Mouse (Mus musculus): ENCODE measurements at regions not wholly inside any gene's neighbourhood (a gene's known extent, or its start where the extent isn't known, plus 50 kb on each side); places are given as distances from the start of the nearest gene placed in this dataset.

DNA sequence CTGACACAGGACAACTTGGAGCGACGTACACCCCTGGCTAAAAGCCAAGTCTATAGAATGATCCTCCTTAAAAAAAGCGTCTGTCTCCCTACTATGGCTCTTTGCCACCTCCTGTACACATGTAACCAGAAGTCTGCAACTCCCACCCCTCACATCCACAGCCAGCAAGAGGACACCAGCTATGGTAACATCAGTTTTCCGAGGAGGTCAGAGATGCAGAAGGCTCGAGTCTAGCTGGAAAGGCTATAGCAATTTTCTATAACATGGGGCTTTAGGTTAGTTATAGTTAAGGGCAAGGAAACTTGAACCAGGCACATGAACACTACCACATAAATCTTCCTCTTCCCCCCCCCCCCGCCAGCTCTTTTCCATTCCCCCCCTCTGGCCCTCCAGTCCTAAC, 240.2 kb downstream of the H2al1j start:
- DNase-seq (ENCODE audit: low spot score in 2 of 2) = no peak

- DNase-seq (ENCODE audit: low spot score in 2 of 2) = no peak
Measured at GRCm38 (mm10) chrX:11568262-11568661, 240.6 kb downstream of the H2al1j start.

- DNase-seq (ENCODE audit: low spot score in 2 of 2) = no peak
Measured at GRCm38 (mm10) chrX:11574354-11574753, 246.7 kb downstream of the H2al1j start.

DNA sequence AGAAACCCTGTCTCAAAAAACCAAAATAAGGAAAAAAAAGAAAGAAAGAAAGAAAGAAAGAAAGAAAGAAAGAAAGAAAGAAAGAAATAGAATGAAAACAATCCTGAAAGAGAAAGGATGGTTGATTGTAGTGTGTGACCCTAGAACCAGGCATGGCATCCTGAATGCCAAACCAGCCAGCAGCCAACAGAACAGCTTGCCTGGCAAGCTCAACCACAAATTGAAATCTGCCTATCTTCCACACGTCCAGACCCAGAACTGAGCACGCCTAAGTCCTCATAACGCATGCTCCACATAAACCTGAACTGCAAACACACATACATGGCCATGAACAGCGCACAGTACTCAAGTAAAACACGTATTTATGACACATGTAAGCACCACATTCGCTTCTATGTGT, 247.9 kb downstream of the H2al1j start:
- no peak for DNase-seq (ENCODE audit: low spot score in 2 of 2)

GRCm38 (mm10) chrX:11576287-11576686, 248.7 kb downstream of the H2al1j start:
- no peak for DNase-seq (ENCODE audit: low spot score in 2 of 2)

DNA sequence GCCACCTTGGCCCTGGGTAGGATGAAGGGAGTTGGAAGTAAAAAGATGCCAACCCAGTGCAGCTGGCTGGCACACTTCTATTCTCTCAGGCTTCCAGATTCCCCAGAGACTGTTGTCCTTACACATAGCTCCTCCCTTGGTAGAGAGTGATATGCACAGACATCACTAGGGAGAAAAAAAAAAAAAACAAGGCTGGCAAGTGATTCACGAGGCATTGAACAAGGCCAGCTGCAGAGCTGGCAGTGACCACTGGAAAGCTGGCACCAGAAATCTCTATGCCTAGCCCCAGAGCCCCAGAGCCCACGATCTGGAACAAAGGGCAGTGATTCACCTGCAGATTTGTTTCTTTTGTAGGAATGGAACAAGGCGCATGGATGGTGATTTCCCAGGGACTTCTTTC, 249.7 kb downstream of the H2al1j start:
- DNase-seq (ENCODE audit: low spot score in 2 of 2) = no peak

- DNase-seq (ENCODE audit: low spot score in 2 of 2) = no peak
Measured at GRCm38 (mm10) chrX:11585353-11585752, 257.7 kb downstream of the H2al1j start.

DNA sequence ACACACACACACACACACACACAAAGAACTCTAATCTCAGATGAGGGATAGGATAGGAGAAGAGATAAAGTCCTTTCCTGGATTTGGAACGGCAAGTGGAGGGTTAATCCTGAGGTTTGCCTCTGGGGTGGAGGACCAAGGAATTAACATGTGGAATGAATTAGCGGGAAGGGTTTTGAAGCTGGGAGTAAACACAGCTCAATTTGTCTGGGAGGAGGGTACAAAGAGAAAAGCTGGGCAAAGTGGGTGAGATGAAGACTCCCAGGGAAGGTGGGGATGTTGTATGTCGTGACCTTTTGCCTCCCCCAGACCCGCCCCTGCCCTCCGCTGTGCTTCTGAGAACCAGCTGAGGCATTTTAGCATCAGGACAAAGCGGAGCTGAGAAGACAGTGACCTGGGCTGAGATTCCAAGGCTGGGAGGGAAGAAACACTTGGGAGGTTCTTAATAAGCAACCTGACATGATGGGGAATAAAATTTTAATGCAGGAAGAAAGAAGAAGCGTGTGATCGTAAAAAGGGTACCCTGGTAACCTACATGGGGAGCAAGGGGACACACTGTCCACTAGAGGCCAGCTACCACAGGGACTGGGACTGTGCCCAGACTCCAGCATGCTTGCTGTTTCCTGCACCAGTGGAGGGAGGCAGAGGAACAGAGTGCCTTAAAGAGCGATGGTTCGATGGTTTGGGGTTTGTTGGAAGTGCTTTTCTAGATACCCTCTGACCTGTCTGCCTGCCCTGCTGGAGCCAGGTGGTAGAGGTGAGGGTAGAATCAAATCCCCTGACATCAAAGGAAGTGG, 264.0 kb downstream of the H2al1j start:
- no peak for DNase-seq (ENCODE audit: low spot score in 2 of 2)

DNA sequence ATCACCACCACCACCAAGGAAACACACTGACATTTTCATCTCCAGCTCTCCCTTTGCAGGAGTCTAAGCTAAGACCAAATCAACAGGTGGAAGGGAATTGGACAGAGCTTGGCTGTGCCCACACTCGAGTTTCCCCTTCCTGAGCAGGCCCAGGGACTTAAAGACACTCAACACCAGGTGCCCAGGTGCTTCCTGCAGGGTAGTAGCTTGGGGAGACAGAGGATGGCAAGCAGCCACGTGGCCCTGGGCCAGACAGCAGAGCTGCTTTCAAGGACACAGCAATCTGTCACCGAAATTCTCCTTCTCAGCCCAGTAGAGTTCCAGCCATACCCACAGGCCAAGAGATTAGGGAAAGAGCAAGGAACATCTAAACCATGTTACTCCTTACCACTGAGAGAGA, 266.9 kb downstream of the H2al1j start:
- DNase-seq (ENCODE audit: low spot score in 2 of 2) = no peak

DNA sequence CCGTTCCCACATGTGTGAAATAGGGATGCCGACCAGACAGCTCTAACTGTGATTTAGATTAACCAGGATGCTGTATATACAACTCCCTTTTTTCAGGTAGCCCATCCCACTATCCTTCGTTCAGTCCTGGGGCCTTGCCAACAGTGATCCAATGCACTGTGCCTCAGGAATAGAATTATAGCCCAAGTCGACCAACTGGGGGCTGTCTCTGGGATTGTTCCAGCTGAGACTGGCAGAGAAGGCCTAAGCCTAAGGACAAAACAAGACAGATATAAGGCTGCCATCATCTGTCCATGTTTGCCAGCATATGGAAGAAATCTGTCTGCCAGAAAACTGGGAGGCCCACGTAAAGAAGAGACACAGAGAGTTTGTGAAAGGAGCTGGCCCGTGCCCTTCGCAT, 269.9 kb downstream of the H2al1j start:
- peak; percentile 7 to 23 for DNase-seq (ENCODE audit: low spot score in 2 of 2)

GRCm38 (mm10) chrX:11614237-11614636, 286.6 kb downstream of the H2al1j start:
- peak in 1 of 2 experiments; percentile 12 for DNase-seq (ENCODE audit: low spot score in 2 of 2)

GRCm38 (mm10) chrX:11621045-11621763, 293.6 kb downstream of the H2al1j start:
- peak; percentile 38 to 64 for DNase-seq (ENCODE audit: low spot score in 2 of 2)

DNA sequence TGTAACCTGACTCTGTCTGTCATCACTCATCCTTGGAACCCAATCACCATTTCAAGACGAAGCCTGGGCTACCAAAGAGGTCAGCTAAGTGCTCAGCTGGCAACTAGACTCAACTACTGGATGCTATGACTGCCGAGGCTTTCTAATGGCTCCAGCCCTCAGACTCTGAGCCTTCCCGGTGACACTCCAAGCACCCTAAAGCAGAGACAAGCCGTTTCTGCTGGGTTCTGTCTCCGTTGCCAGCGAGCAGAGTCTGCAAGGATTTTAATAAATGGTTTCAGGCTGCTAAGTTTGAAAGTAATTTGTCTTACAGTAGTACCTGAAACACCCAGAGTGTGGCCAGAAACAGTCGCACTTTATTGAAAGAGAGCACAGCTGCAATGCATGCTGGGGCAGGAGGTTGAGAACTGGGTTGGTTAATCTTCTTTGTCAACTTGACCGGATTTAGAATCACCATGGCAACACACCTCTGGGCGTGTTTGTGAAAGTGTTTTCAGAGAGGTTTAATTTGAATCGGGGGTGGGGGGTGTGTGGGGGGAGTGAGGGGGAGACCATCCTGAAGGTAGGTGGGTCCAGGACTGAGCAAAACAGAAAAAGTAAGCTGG, 298.8 kb downstream of the H2al1j start:
- no peak for DNase-seq (ENCODE audit: low spot score in 2 of 2)

- DNase-seq (ENCODE audit: low spot score in 2 of 2) = no peak
Measured at GRCm38 (mm10) chrX:11629362-11629761, 301.7 kb downstream of the H2al1j start.

GRCm38 (mm10) chrX:11629906-11630305, 302.3 kb downstream of the H2al1j start:
- no peak for DNase-seq (ENCODE audit: low spot score in 2 of 2)

DNA sequence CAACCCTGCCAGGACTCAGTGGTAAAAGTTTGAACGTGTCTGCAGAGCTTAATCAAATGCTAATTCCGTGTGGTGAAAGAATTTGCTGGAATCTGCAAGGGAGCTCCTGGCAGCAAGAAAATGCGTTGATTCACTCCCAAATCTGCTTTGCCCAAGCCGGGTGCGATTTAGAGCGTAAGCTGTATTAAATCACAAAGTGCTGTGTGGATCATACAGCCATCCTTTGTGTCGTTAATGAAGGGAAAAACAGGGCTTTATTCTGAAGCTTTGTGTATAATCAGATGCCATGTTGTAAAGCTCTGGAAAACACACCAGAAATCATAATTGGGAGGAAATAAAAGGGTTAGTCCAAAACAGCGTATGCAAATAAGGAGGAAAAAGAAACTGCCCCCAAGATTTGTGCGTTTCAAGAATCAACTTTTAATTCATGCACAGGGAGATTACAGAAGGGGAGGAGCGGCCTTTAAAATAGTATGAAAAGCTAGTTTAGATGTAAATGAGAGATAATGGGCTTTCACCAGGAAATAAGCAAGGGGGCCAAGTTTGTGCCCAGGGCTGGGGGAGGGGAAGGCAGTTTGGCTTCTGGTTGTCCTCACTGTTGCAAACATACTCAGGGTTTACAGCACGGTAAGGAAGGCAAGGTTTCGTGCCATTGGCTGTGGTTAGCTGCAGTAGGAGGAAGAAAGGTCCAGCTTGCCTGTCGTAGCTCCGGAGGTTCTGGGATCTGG, 303.7 kb downstream of the H2al1j start:
- peak in 1 of 2 experiments; percentile 23 for DNase-seq (ENCODE audit: low spot score in 2 of 2)

- peak in 1 of 2 experiments; percentile 23 for DNase-seq (ENCODE audit: low spot score in 2 of 2)
Measured at GRCm38 (mm10) chrX:11632011-11632410, 304.4 kb downstream of the H2al1j start.

GRCm38 (mm10) chrX:11633823-11634222, 306.2 kb downstream of the H2al1j start:
- no peak for DNase-seq (ENCODE audit: low spot score in 2 of 2)

DNA sequence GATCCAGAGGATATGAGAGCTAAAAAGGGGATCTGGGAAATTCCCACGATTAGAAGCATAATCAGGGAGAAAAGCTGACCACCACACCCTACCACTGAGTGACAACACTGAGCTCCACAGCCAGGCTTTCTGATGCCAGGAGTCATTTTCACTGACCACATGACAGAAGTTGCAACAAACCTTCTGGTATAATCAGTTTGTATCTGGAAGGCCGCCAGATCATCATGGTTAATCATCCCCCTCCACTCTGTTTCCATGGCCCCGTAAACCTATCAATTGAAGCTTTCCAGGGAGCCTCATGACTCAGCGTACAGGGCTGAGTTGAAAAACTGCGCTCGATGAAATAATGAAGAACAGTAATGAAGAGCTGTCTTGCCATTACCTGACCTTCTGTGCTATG, 316.9 kb downstream of the H2al1j start:
- DNase-seq (ENCODE audit: low spot score in 2 of 2) = no peak

GRCm38 (mm10) chrX:11646681-11647526, 319.3 kb downstream of the H2al1j start:
- no peak for DNase-seq (ENCODE audit: low spot score in 2 of 2)

- no peak for DNase-seq (ENCODE audit: low spot score in 2 of 2)
Measured at GRCm38 (mm10) chrX:11647527-11647836, 319.9 kb downstream of the H2al1j start.

All from frontal cortex, postnatal 36 days (tissue).